14 mouse cellular contexts compared by ENCODE assay signal in genomic region chr3:88511559-88511958, GRCm38 (mm10). TPM values are rescaled to one million over a fixed set of nuclear protein-coding genes. Genes with fewer than 3 reads are reported as not detected.
DNase-seq lines count a peak whose midpoint lies in the region; ATAC-seq and TF ChIP-seq lines count a peak whose summit lies in the region.
"Had no signal": no experiment of that assay in that cellular context is flagged by ENCODE, and none has a peak within 500 bp of the region (broad histone marks: within the 10 kb centered on the region; RNA-seq: fewer than 3 reads in every experiment).

No protein-coding gene starts in this region.

- no peak for TF ChIP-seq CTCF in gastrocnemius, adult 2 months (IDR thresholded peaks at IDR 0.05)

- H3K4me1 ChIP-seq in midbrain, embryonic 10.5 days: peaks cover 50% of the 10 kb centered on the region
- peaks cover 30% of the 10 kb centered on the region for H3K4me1 ChIP-seq in midbrain, embryonic 14.5 days (ENCODE audit: control insufficient read depth, insufficient read depth, low read length)
- H3K4me1 ChIP-seq in embryonic facial prominence, embryonic 14.5 days (ENCODE audit: control insufficient read depth, insufficient read depth, low read length): peaks cover 52% of the 10 kb centered on the region

- no peaks in the 10 kb centered on the region for H3K36me3 ChIP-seq in midbrain, embryonic 10.5 days
- no peaks in the 10 kb centered on the region for H3K36me3 ChIP-seq in midbrain, embryonic 14.5 days (ENCODE audit: control insufficient read depth, insufficient read depth, low read length)
- H3K36me3 ChIP-seq in embryonic facial prominence, embryonic 14.5 days (ENCODE audit: control insufficient read depth, insufficient read depth, low read length): no peaks in the 10 kb centered on the region
- H3K36me3 ChIP-seq: hindbrain, embryonic 13.5 days; liver, embryonic 13.5 days had no signal

- no peak overlapping the region for H3K4me3 ChIP-seq in gastrocnemius, adult 2 months
- no peak overlapping the region for H3K4me3 ChIP-seq in midbrain, embryonic 10.5 days
- H3K4me3 ChIP-seq in midbrain, embryonic 14.5 days (replicated peaks; ENCODE audit: low read depth, low read length): no peak overlapping the region
- no peak overlapping the region for H3K4me3 ChIP-seq in embryonic facial prominence, embryonic 14.5 days (ENCODE audit: low read depth, low read length)
- H3K4me3 ChIP-seq: erythroblast, embryonic 14.5 days; hindbrain, embryonic 13.5 days; layer of hippocampus, adult 2 months; liver, embryonic 13.5 days had no signal

- H3K27ac ChIP-seq in gastrocnemius, adult 2 months: peak overlapping the region; percentile 83
- H3K27ac ChIP-seq in midbrain, embryonic 10.5 days (replicated peaks): peak overlapping the region; percentile 69
- no peak overlapping the region for H3K27ac ChIP-seq in midbrain, embryonic 14.5 days (replicated peaks; ENCODE audit: low read depth, low read length)
- peak overlapping the region; percentile 86 for H3K27ac ChIP-seq in embryonic facial prominence, embryonic 14.5 days (replicated peaks; ENCODE audit: low read depth, low read length)
- H3K27ac ChIP-seq: layer of hippocampus, adult 2 months had no signal

- no peak for DNase-seq in gastrocnemius, adult 2 months
- DNase-seq in gastrocnemius, postnatal 25 days: no peak
- no peak for DNase-seq in midbrain, embryonic 10.5 days (ENCODE audit: low spot score)
- DNase-seq in midbrain, embryonic 14.5 days: no peak
- no peak for DNase-seq in embryonic facial prominence, embryonic 14.5 days (ENCODE audit: low spot score)
- DNase-seq in naive thymus-derived CD4-positive, alpha-beta T cell, adult 2 months (ENCODE audit: low read depth): peak; percentile 64
- DNase-seq in layer of hippocampus, adult 18-20 months (ENCODE audit: low spot score in 2 of 2): no peak
- DNase-seq in embryo, embryonic 11 days: no peak
- DNase-seq: liver, embryonic 13.5 days had no signal

- H3K27me3 ChIP-seq in midbrain, embryonic 10.5 days (ENCODE audit: low read depth, poor library complexity, severe bottlenecking): no peaks in the 10 kb centered on the region
- no peaks in the 10 kb centered on the region for H3K27me3 ChIP-seq in midbrain, embryonic 14.5 days (ENCODE audit: control insufficient read depth, insufficient read depth, low read length)
- no peaks in the 10 kb centered on the region for H3K27me3 ChIP-seq in embryonic facial prominence, embryonic 14.5 days (replicated peaks; ENCODE audit: control insufficient read depth, insufficient read depth, low read length)
- H3K27me3 ChIP-seq: hindbrain, embryonic 13.5 days had no signal

- intact Hi-C loops in gastrocnemius, adult 2 months (cut with DNase I): no loop called here

- ATAC-seq in midbrain, embryonic 14.5 days (ENCODE audit: low FRiP score, low TSS enrichment): no peak
- ATAC-seq in embryonic facial prominence, embryonic 14.5 days (ENCODE audit: low read depth): no peak
- ATAC-seq: activated CD4-positive, CD25-positive, alpha-beta regulatory T cell, adult 4 months had no signal

- no peak overlapping the region for H3K9ac ChIP-seq in midbrain, embryonic 14.5 days (replicated peaks; ENCODE audit: low read length)
- H3K9ac ChIP-seq in embryonic facial prominence, embryonic 14.5 days (ENCODE audit: low read depth, low read length): peak overlapping the region; percentile 6; the same call in 1 of the 2 replicates
- H3K9ac ChIP-seq: liver, embryonic 13.5 days had no signal

- no peaks in the 10 kb centered on the region for H3K9me3 ChIP-seq in midbrain, embryonic 10.5 days (replicated peaks)
- H3K9me3 ChIP-seq in midbrain, embryonic 14.5 days (ENCODE audit: control insufficient read depth, low read length): no peaks in the 10 kb centered on the region
- no peaks in the 10 kb centered on the region for H3K9me3 ChIP-seq in embryonic facial prominence, embryonic 14.5 days (ENCODE audit: control insufficient read depth, low read length)
- H3K9me3 ChIP-seq: hindbrain, embryonic 13.5 days; liver, embryonic 13.5 days had no signal

- no peak overlapping the region for H3K4me2 ChIP-seq in midbrain, embryonic 14.5 days (ENCODE audit: low read length)
- peak overlapping the region; percentile 31; the same call in 1 of the 2 replicates for H3K4me2 ChIP-seq in embryonic facial prominence, embryonic 14.5 days (ENCODE audit: low read depth, low read length)
- H3K4me2 ChIP-seq: hindbrain, embryonic 13.5 days; liver, embryonic 13.5 days had no signal

- WGBS in midbrain, embryonic 10.5 days: 46% methylated on average over 4 of the region's 4 CpGs
- WGBS in midbrain, embryonic 14.5 days: 62% methylated on average over 4 of the region's 4 CpGs
- 70% methylated on average over 4 of the region's 4 CpGs for WGBS in embryonic facial prominence, embryonic 14.5 days

RNA-seq across cellular contexts. Expression of gene Lmna, which starts 1.8 kb away (rescaled TPM):
- 10 to 100 TPM; 67.5 to 82.5 TPM for total RNA-seq in gastrocnemius, adult 2 months (2021)
- 100 to 1,000 TPM in 1 of 2 experiments, 10 to 100 TPM in 1; 99.2 to 106 TPM for total RNA-seq in gastrocnemius, postnatal 25 days (2021)
- 13.5 and 18.3 TPM in 2 replicates for polyA plus RNA-seq in midbrain, embryonic 10.5 days (2016; fragmentation: Nextera tagmentation; extraction: Ambion mirVana)
- 31.0 and 34.3 TPM in 2 replicates for polyA plus RNA-seq in midbrain, embryonic 14.5 days (2014; fragmentation: Nextera tagmentation; extraction: Ambion mirVana)
- 426 and 482 TPM in 2 replicates for polyA plus RNA-seq in embryonic facial prominence, embryonic 14.5 days (2014; fragmentation: Nextera tagmentation; extraction: Ambion mirVana)
- total RNA-seq in layer of hippocampus, adult 18-20 months (2021): 10 to 100 TPM; 36.5 to 40.2 TPM

RNA-seq across cellular contexts. Expression of gene Mex3a, which starts 20.6 kb away (rescaled TPM):
- under 1 TPM; 0.15 to 0.20 TPM for total RNA-seq in gastrocnemius, adult 2 months (2021)
- total RNA-seq in gastrocnemius, postnatal 25 days (2021): under 1 TPM; 0.24 to 0.33 TPM
- 27.7 and 33.8 TPM in 2 replicates for polyA plus RNA-seq in midbrain, embryonic 10.5 days (2016; fragmentation: Nextera tagmentation; extraction: Ambion mirVana)
- 50.8 and 51.8 TPM in 2 replicates for polyA plus RNA-seq in midbrain, embryonic 14.5 days (2014; fragmentation: Nextera tagmentation; extraction: Ambion mirVana)
- polyA plus RNA-seq in embryonic facial prominence, embryonic 14.5 days (2014; fragmentation: Nextera tagmentation; extraction: Ambion mirVana): 21.5 and 24.7 TPM in 2 replicates
- 1 to 10 TPM; 2.0 to 2.2 TPM for total RNA-seq in layer of hippocampus, adult 18-20 months (2021)

RNA-seq across cellular contexts. Expression of gene Rab25, which starts 36.5 kb away (rescaled TPM):
- not detected for total RNA-seq in gastrocnemius, adult 2 months (2021)
- not detected for total RNA-seq in gastrocnemius, postnatal 25 days (2021)
- polyA plus RNA-seq in midbrain, embryonic 10.5 days (2016; fragmentation: Nextera tagmentation; extraction: Ambion mirVana): 0.49 and 0.79 TPM in 2 replicates
- not detected in 2 replicates for polyA plus RNA-seq in midbrain, embryonic 14.5 days (2014; fragmentation: Nextera tagmentation; extraction: Ambion mirVana)
- polyA plus RNA-seq in embryonic facial prominence, embryonic 14.5 days (2014; fragmentation: Nextera tagmentation; extraction: Ambion mirVana): 33.8 and 38.0 TPM in 2 replicates
- total RNA-seq in layer of hippocampus, adult 18-20 months (2021): not detected
- total RNA-seq: gastrocnemius, adult 8-10 months; layer of hippocampus, adult 2 months had no signal
- polyA plus RNA-seq: activated CD4-positive, CD25-positive, alpha-beta regulatory T cell, adult 4 months; erythroblast, embryonic 14.5 days; hindbrain, embryonic 13.5 days had no signal

RNA-seq across cellular contexts. Expression of gene Lamtor2, which starts 41.3 kb away (rescaled TPM):
- total RNA-seq in gastrocnemius, adult 2 months (2021): 100 to 1,000 TPM in 1 of 2 experiments, 10 to 100 TPM in 1; 70.9 to 104 TPM
- total RNA-seq in gastrocnemius, postnatal 25 days (2021): 10 to 100 TPM; 76.1 to 81.1 TPM
- polyA plus RNA-seq in midbrain, embryonic 10.5 days (2016; fragmentation: Nextera tagmentation; extraction: Ambion mirVana): 175 and 192 TPM in 2 replicates
- 93.4 and 154 TPM in 2 replicates for polyA plus RNA-seq in midbrain, embryonic 14.5 days (2014; fragmentation: Nextera tagmentation; extraction: Ambion mirVana)
- 97.9 and 107 TPM in 2 replicates for polyA plus RNA-seq in embryonic facial prominence, embryonic 14.5 days (2014; fragmentation: Nextera tagmentation; extraction: Ambion mirVana)
- total RNA-seq in layer of hippocampus, adult 18-20 months (2021): 100 to 1,000 TPM; 112 to 113 TPM

RNA-seq across cellular contexts. Expression of gene Ubqln4, which starts 42.0 kb away (rescaled TPM):
- total RNA-seq in gastrocnemius, adult 2 months (2021): 10 to 100 TPM; 78.2 to 90.2 TPM
- total RNA-seq in gastrocnemius, postnatal 25 days (2021): 10 to 100 TPM; 59.6 to 67.2 TPM
- polyA plus RNA-seq in midbrain, embryonic 10.5 days (2016; fragmentation: Nextera tagmentation; extraction: Ambion mirVana): 71.1 and 74.1 TPM in 2 replicates
- 42.4 and 47.8 TPM in 2 replicates for polyA plus RNA-seq in midbrain, embryonic 14.5 days (2014; fragmentation: Nextera tagmentation; extraction: Ambion mirVana)
- polyA plus RNA-seq in embryonic facial prominence, embryonic 14.5 days (2014; fragmentation: Nextera tagmentation; extraction: Ambion mirVana): 46.3 and 50.0 TPM in 2 replicates
- 100 to 1,000 TPM; 118 to 122 TPM for total RNA-seq in layer of hippocampus, adult 18-20 months (2021)
